Mouse (Mus musculus): Measurements from ENCODE around the gene Il17f. TPM values are rescaled to one million over a fixed set of nuclear protein-coding genes. Genes with fewer than 3 reads are reported as not detected.

Gene Il17f
- polyA plus RNA-seq, 1 experiment from 2014 or later = not detected

DNA sequence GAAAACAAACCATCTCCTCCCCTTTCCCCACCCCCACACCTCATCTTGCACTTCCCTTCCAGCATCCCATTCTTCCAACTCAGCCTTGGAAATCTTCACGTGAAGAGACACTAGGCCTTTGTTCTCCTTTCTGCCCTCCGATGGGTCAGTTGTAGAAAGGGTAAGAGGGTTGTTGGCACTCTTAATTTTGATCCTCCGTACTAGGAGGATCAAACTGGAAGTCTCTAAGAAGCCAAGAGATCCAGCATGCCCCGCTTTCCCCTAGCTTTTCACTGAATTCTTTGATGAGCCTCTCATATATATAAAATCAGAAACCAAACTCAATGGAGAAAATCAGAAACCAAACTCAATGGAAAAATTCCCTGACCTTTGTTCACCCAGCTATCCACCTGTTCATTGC lies 33.1 kb upstream of the Il17f start:
- Histone ChIP-seq H3K36me3 (ENCODE audit: control insufficient read depth, insufficient read depth, low read length) (no peaks in the 10 kb centered on the region), H3K27ac (replicated peaks; ENCODE audit: low read depth, low read length) (no peak overlapping the region), H3K27me3 (ENCODE audit: control insufficient read depth, insufficient read depth, low read length) (no peaks in the 10 kb centered on the region), H3K4me2 (ENCODE audit: low read length) (no peak overlapping the region), H3K9me3 (ENCODE audit: control insufficient read depth, low read length) (no peaks in the 10 kb centered on the region), H3K4me1 (ENCODE audit: control insufficient read depth, insufficient read depth, low read length) (no peaks in the 10 kb centered on the region), H3K4me3 (replicated peaks; ENCODE audit: low read depth, low read length) (no peak overlapping the region), H3K9ac (replicated peaks; ENCODE audit: low read length) (no peak overlapping the region)
- DNase-seq = no peak
- 42% methylated on average over 4 of the region's 4 CpGs for WGBS
- ATAC-seq (ENCODE audit: low FRiP score, low TSS enrichment) = no peak

DNA sequence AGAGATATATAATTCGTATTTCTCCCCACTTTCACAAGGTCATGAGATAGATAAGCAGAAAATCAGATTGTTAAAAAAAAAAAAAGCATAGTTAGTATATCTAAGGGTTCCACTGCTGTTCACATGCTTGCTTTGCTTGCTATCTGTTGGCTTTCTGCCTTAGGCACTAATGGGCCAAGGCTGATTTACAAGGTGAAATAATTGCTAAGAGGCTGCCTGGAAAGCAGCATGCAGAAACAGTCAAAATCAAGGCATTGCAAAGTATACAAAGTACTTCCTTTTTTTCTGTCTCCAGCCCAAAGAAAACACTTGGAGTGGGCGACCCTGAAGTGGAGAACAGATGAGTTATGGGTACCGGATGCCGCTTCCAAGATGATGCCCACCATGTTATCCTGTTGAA lies 30.5 kb upstream of the Il17f start:
- WGBS = 87% methylated on average over 4 of the region's 4 CpGs
- no peak overlapping the region for H3K4me3 ChIP-seq (replicated peaks; ENCODE audit: low read depth, low read length)
- DNase-seq = no peak
- ATAC-seq (ENCODE audit: low FRiP score, low TSS enrichment) = no peak
- no peaks in the 10 kb centered on the region for H3K9me3 ChIP-seq (ENCODE audit: control insufficient read depth, low read length)
- H3K9ac ChIP-seq (replicated peaks; ENCODE audit: low read length) = no peak overlapping the region
- H3K4me1 ChIP-seq (ENCODE audit: control insufficient read depth, insufficient read depth, low read length) = no peaks in the 10 kb centered on the region
- no peaks in the 10 kb centered on the region for H3K36me3 ChIP-seq (ENCODE audit: control insufficient read depth, insufficient read depth, low read length)
- H3K27me3 ChIP-seq (ENCODE audit: control insufficient read depth, insufficient read depth, low read length) = no peaks in the 10 kb centered on the region
- no peak overlapping the region for H3K27ac ChIP-seq (replicated peaks; ENCODE audit: low read depth, low read length)
- H3K4me2 ChIP-seq (ENCODE audit: low read length) = no peak overlapping the region

DNA sequence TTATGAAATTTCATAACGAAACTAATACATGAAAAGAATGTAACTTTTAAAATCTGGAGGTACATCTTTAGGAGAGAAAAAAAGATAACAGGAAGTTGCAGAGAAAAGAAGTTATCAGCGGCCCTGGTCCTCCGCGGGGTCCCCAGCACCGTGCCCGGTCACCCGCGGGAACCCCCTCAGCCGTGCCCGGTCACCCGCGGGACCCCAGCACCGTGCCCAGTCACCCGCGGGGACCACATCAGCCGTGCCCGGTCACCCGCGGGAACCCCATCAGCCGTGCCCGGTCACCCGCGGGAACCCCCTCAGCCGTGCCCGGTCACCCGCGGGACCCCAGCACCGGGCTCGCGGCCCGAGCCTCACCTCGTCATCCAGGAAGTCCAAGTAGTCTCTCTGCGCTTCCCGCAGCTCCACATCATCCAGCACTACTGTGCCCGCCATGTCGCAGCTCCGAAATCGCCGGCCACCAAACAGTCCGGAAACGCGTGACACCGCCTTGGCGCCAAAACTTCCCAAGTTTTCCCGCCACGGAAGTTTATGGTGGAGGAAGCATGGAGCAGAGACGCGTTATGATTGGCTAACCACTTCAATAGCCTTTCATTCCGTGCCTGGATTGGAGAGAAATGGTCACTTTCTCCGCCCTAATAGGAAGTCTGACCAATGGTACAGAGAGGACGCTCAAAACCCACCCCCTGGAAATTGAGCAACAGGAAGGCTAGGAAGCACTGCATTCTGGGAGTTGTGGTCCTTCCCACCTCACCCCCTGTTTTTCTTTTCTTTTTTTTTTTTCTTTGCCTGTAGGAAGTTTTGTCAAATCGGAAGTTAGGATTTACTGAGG lies 29.6 kb upstream of the Il17f start, which contains the start of gene Mcm3:
Mcm3 (minus strand) TSS at position 542 of the 835 bp plus-strand sequence.
- Histone ChIP-seq H3K9me3 (ENCODE audit: control insufficient read depth, low read length) (no peaks in the 10 kb centered on the region), H3K4me1 (ENCODE audit: control insufficient read depth, insufficient read depth, low read length) (no peaks in the 10 kb centered on the region), H3K4me3 (replicated peaks; ENCODE audit: low read depth, low read length) (peak within 1 kb of the TSS; percentile 52), H3K4me2 (ENCODE audit: low read length) (peak within 1 kb of the TSS; percentile 82), H3K27ac (replicated peaks; ENCODE audit: low read depth, low read length) (no peak within 1 kb of the TSS), H3K36me3 (ENCODE audit: control insufficient read depth, insufficient read depth, low read length) (no peaks in the 10 kb centered on the region), H3K27me3 (ENCODE audit: control insufficient read depth, insufficient read depth, low read length) (no peaks in the 10 kb centered on the region), H3K9ac (replicated peaks; ENCODE audit: low read length) (peak within 1 kb of the TSS; percentile 42; the same call in 1 of the 2 replicates)
- WGBS = under 1% methylated on average over 52 of the region's 52 CpGs
- ATAC-seq (ENCODE audit: low FRiP score, low TSS enrichment) (peak; percentile 100), DNase-seq (peak; percentile 97)

DNA sequence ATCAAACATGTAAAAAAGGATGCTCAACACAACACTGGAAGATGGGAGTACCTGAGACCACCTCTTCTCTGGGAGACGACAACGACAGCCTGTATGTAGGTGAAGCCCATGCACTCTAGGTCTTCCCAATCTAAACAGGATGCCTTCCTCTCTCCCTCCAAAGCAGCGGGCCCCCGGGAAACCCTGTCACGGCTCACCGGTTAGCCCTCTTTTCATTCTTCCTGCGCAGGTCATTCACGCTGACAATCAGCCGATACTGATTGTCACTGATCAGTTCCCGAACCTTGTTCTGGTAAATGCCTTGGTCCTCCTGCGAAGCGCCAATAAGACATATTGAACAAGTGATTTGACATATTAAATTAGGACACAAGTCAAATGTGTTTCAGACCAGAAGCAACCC lies 27.2 kb upstream of the Il17f start:
- 30% methylated on average over 12 of the region's 12 CpGs for WGBS
- H3K27ac ChIP-seq (replicated peaks; ENCODE audit: low read depth, low read length) = no peak overlapping the region
- H3K27me3 ChIP-seq (ENCODE audit: control insufficient read depth, insufficient read depth, low read length) = no peaks in the 10 kb centered on the region
- no peaks in the 10 kb centered on the region for H3K4me1 ChIP-seq (ENCODE audit: control insufficient read depth, insufficient read depth, low read length)
- no peak for DNase-seq
- no peak overlapping the region for H3K4me2 ChIP-seq (ENCODE audit: low read length)
- H3K9ac ChIP-seq (replicated peaks; ENCODE audit: low read length) = no peak overlapping the region
- H3K4me3 ChIP-seq (replicated peaks; ENCODE audit: low read depth, low read length) = no peak overlapping the region
- H3K36me3 ChIP-seq (ENCODE audit: control insufficient read depth, insufficient read depth, low read length) = peaks cover 6% of the 10 kb centered on the region
- no peaks in the 10 kb centered on the region for H3K9me3 ChIP-seq (ENCODE audit: control insufficient read depth, low read length)
- no peak for ATAC-seq (ENCODE audit: low FRiP score, low TSS enrichment)

DNA sequence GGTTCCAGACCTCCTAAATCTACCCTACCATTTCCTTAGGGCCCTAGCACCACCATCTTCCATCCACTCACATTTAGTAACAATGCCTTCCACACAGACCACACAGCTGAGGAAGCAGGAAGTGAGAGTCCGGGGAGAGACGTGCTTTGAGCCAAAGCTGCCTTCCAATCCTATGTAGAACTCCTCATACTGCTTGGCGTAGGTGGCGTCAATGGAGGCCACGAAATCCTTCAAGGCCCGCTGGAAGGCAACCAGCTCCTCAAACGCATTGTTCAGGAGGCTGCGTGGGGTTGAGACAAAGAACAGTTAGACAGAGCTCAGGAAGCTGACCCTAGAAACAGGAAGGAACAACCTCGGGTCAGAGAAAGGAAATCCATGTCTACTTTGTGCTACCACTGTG lies 26.8 kb upstream of the Il17f start:
- Histone ChIP-seq H3K27ac (replicated peaks; ENCODE audit: low read depth, low read length) (no peak overlapping the region), H3K9ac (replicated peaks; ENCODE audit: low read length) (no peak overlapping the region), H3K4me1 (ENCODE audit: control insufficient read depth, insufficient read depth, low read length) (no peaks in the 10 kb centered on the region), H3K4me3 (replicated peaks; ENCODE audit: low read depth, low read length) (no peak overlapping the region), H3K36me3 (ENCODE audit: control insufficient read depth, insufficient read depth, low read length) (peaks cover 9% of the 10 kb centered on the region), H3K4me2 (ENCODE audit: low read length) (no peak overlapping the region), H3K27me3 (ENCODE audit: control insufficient read depth, insufficient read depth, low read length) (no peaks in the 10 kb centered on the region), H3K9me3 (ENCODE audit: control insufficient read depth, low read length) (no peaks in the 10 kb centered on the region)
- ATAC-seq (ENCODE audit: low FRiP score, low TSS enrichment) (no peak), DNase-seq (no peak)
- 79% methylated on average over 9 of the region's 9 CpGs for WGBS

DNA sequence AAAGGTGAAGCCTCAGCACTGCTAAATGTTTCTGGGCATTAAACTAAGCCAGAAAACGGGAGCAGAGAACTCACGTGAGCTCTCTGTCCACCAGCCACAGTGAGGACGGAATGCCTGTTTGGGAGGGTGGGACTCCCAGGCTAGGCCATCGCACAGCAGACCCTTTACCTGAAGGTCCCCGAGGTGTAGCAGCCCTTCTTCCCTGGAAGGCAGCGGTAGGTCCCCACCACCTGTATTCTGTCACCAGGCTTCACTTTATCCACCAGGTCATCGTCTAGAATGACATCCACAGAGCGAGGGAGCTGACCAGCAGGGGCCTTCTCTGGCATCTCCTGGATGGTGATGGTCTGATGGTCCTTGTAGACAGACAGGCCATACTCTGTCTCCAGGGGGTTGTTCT lies 24.1 kb upstream of the Il17f start:
- no peaks in the 10 kb centered on the region for H3K9me3 ChIP-seq (ENCODE audit: control insufficient read depth, low read length)
- H3K4me1 ChIP-seq (ENCODE audit: control insufficient read depth, insufficient read depth, low read length) = no peaks in the 10 kb centered on the region
- H3K27ac ChIP-seq (replicated peaks; ENCODE audit: low read depth, low read length) = no peak overlapping the region
- no peak overlapping the region for H3K9ac ChIP-seq (replicated peaks; ENCODE audit: low read length)
- 93% methylated on average over 8 of the region's 8 CpGs for WGBS
- no peak overlapping the region for H3K4me3 ChIP-seq (replicated peaks; ENCODE audit: low read depth, low read length)
- H3K4me2 ChIP-seq (ENCODE audit: low read length) = no peak overlapping the region
- no peak for ATAC-seq (ENCODE audit: low FRiP score, low TSS enrichment)
- H3K36me3 ChIP-seq (ENCODE audit: control insufficient read depth, insufficient read depth, low read length) = peaks cover 12% of the 10 kb centered on the region
- no peak for DNase-seq
- H3K27me3 ChIP-seq (ENCODE audit: control insufficient read depth, insufficient read depth, low read length) = no peaks in the 10 kb centered on the region

DNA sequence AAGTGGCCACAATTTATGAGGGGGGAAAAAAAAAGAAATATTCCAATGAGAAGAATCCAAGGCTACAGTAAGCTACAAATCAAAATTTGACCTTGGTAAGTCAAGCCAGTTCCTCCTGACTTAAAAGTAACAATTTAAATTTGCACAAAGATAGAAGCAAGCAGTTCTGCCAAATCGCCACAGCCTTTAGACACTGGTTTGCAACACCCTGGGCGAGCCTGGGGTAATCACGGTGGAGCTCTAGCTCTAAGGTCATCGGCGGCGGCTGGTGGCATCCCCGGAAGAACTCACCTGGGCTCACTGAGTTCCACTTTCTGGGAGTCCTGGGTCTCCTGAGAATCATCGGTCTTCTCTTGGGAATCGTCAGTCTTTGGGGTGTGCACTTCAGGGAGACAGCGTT lies 14.1 kb upstream of the Il17f start:
- Histone ChIP-seq H3K4me2 (ENCODE audit: low read length) (no peak overlapping the region), H3K36me3 (ENCODE audit: control insufficient read depth, insufficient read depth, low read length) (peaks cover 17% of the 10 kb centered on the region)

GRCm38 (mm10) chr1:20801682-20802390 lies 11.4 kb upstream of the Il17f start:
- no peak overlapping the region; the same call in 1 of the 2 replicates for H3K9ac ChIP-seq (replicated peaks; ENCODE audit: low read length)
- H3K4me1 ChIP-seq (ENCODE audit: control insufficient read depth, insufficient read depth, low read length) = no peaks in the 10 kb centered on the region
- H3K27me3 ChIP-seq (ENCODE audit: control insufficient read depth, insufficient read depth, low read length) = no peaks in the 10 kb centered on the region
- H3K4me2 ChIP-seq (ENCODE audit: low read length) = no peak overlapping the region
- DNase-seq (peak; percentile 89), ATAC-seq (ENCODE audit: low FRiP score, low TSS enrichment) (peak; percentile 74)
- H3K27ac ChIP-seq (replicated peaks; ENCODE audit: low read depth, low read length) = peak overlapping the region; percentile 55; the same call in 1 of the 2 replicates
- no peaks in the 10 kb centered on the region for H3K9me3 ChIP-seq (ENCODE audit: control insufficient read depth, low read length)
- peaks cover 10% of the 10 kb centered on the region for H3K36me3 ChIP-seq (ENCODE audit: control insufficient read depth, insufficient read depth, low read length)
- no peak overlapping the region for H3K4me3 ChIP-seq (replicated peaks; ENCODE audit: low read depth, low read length)
- 76% methylated on average over 8 of the region's 8 CpGs for whole genome bisulfite sequencing

More for the DNA sequence above, 14.1 kb upstream of the Il17f start:
- Histone ChIP-seq H3K9me3 (ENCODE audit: control insufficient read depth, low read length) (no peaks in the 10 kb centered on the region), H3K4me1 (ENCODE audit: control insufficient read depth, insufficient read depth, low read length) (no peaks in the 10 kb centered on the region), H3K27ac (replicated peaks; ENCODE audit: low read depth, low read length) (no peak overlapping the region), H3K27me3 (ENCODE audit: control insufficient read depth, insufficient read depth, low read length) (no peaks in the 10 kb centered on the region), H3K9ac (replicated peaks; ENCODE audit: low read length) (no peak overlapping the region), H3K4me3 (replicated peaks; ENCODE audit: low read depth, low read length) (no peak overlapping the region)
- no peak for ATAC-seq (ENCODE audit: low FRiP score, low TSS enrichment)
- whole genome bisulfite sequencing = 96% methylated on average over 10 of the region's 10 CpGs
- DNase-seq = no peak
